Mouse (Mus musculus) G1E (cell line): Measurements from ENCODE around the gene Fcgr1. TPM values are rescaled to one million over a fixed set of nuclear protein-coding genes. Genes with fewer than 3 reads are reported as not detected.
"Not testable (repeated sequence)": the region's sequence is repeated elsewhere in the genome, so short reads cannot be mapped to it uniquely, and the experiment has no call there.

Experiments
- ATAC-seq: 2 replicates; pipeline ENCODE4 v1.8.0; 2016; ENCODE audit warnings: mild to moderate bottlenecking; ENCODE audit not compliant: insufficient number of reproducible peaks, poor library complexity, low FRiP score, severe bottlenecking; ENCODE audit errors: extremely low read depth
- DNase-seq: peaks from one replicate; pipeline ENCODE4 v3.0.0; 2012; ENCODE audit warnings: low spot score
- H3K27me3 ChIP-seq: 2 replicates; pipeline ENCODE4 v1.6.1; 2012; ENCODE audit warnings: mild to moderate bottlenecking, low read length, inconsistent platforms; ENCODE audit not compliant: insufficient read depth
- H3K36me3 ChIP-seq: replicated peaks from 2 replicates; pipeline ENCODE3; 2012; ENCODE audit warnings: mild to moderate bottlenecking, inconsistent platforms
- H3K4me1 ChIP-seq: 2 replicates; pipeline ENCODE4 v1.6.1; 2012; ENCODE audit warnings: low read depth, low read length, inconsistent platforms, mixed read lengths; ENCODE audit not compliant: insufficient read depth
- H3K4me3 ChIP-seq: 2 replicates; pipeline ENCODE4 v1.5.1; 2012; ENCODE audit warnings: low read depth, mild to moderate bottlenecking, inconsistent platforms, low read length, moderate library complexity, mixed read lengths
- H3K9me3 ChIP-seq: replicated peaks from 2 replicates; pipeline ENCODE4 v1.6.1; 2012; ENCODE audit warnings: inconsistent platforms
- CTCF ChIP-seq: IDR thresholded peaks from 2 replicates; pipeline ENCODE4 v1.5.1; 2012; ENCODE audit warnings: low read depth, low read length, inconsistent platforms, mixed read lengths
- GATA1 ChIP-seq: IDR thresholded peaks from 2 replicates; pipeline ENCODE4 v1.6.1; 2012; ENCODE audit warnings: borderline replicate concordance, low read length, inconsistent platforms, mixed read lengths
- GATA2 ChIP-seq: IDR thresholded peaks from 2 replicates; pipeline ENCODE4 v1.6.1; 2012; ENCODE audit warnings: low read depth, low read length, inconsistent platforms, borderline replicate concordance
- POLR2AphosphoS5 ChIP-seq: IDR thresholded peaks from 2 replicates; pipeline ENCODE4 v1.6.1; 2012; ENCODE audit warnings: low read depth, low read length, inconsistent platforms; ENCODE audit not compliant: insufficient replicate concordance
- TAL1 ChIP-seq: conservative IDR thresholded peaks from 2 replicates; pipeline ENCODE4 v1.6.1; 2012; ENCODE audit warnings: low read depth, low read length, inconsistent platforms, mixed read lengths
- polyA plus RNA-seq: library from polyadenylated mRNA; stranded (reverse); fragments of >175 nt; gene quantifications from 2 replicates; pipeline ENCODE4 v1.2.3, GENCODE M21; 2012
- total RNA-seq, 2 experiments: library from RNA; stranded (forward) in 1 of 2; stranded (reverse) in 1 of 2; fragments of 200-1000 nt in 1 of 2; fragments of >200 nt in 1 of 2; fragmentation: Nextera tagmentation in 1 of 2; gene quantifications; 2 replicates each; pipeline ENCODE4 v1.2.3; 2014 to 2017

The Fcgr1 gene
- total and polyA plus RNA-seq, 3 experiments = 0.16 to 0.53 TPM; not detected in 1

DNA sequence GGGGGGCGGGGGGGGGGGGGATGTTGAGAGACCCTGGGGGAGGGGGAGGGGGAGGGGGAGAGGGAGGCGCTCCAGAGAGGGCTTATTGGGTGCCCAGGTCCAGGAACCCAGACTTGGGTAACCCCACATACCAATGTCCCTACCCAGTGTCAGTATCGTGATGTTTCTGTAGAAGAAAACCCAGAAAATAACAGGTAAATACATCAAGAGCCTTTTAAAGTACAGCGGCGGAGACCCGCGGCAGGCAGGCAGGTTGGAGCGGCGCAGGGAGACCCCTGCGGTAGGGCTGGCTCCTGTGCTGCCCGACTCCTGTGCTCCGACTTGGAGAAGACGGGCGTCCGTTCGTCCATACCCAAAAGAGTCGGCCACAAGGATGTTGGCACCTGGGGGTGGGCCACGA is 33.9 kb upstream of the Fcgr1 start:
- peak overlapping the region; percentile 68 for H3K4me3 ChIP-seq
- no peaks in the 10 kb centered on the region for H3K9me3 ChIP-seq
- no peak for DNase-seq
- ATAC-seq = no peak
- peaks cover 17% of the 10 kb centered on the region for H3K4me1 ChIP-seq
- TF ChIP-seq GATA1 (no peak), TAL1 (no peak), GATA2 (no peak), POLR2AphosphoS5 (no peak)
- H3K36me3 ChIP-seq = no peaks in the 10 kb centered on the region
- peaks cover 11% of the 10 kb centered on the region for H3K27me3 ChIP-seq

DNA sequence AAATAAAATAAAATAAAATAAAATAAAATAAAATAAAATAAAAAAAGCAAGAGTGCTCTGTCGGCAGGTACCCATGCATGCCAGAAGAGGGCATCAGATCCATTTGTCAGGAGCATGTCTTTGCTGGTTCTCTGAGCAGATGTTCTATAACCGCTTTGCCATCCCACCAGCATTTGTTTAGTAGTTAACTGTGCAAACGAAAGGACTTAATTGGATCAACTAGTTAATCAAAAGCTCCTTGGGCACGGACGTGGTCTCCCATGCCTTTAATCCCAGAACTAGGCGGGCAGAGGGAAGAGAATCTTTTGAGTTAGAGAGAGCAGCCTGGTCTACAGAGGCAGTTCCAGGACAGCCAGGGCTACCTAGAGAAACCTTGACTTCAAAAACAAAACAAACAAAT is 33.4 kb upstream of the Fcgr1 start:
- Histone ChIP-seq H3K27me3 (peaks cover 11% of the 10 kb centered on the region), H3K4me1 (peaks cover 17% of the 10 kb centered on the region), H3K36me3 (no peaks in the 10 kb centered on the region), H3K4me3 (no peak overlapping the region), H3K9me3 (no peaks in the 10 kb centered on the region)
- ATAC-seq = no peak
- DNase-seq = peak; percentile 34
- no peak for TF ChIP-seq TAL1
- no peak for TF ChIP-seq GATA2
- no peak for TF ChIP-seq GATA1
- TF ChIP-seq CTCF = no peak
- no peak for TF ChIP-seq POLR2AphosphoS5

GRCm38 (mm10) chr3:96323806-96324205 is 30.0 kb upstream of the Fcgr1 start:
- H3K4me1 ChIP-seq = peaks cover 12% of the 10 kb centered on the region
- H3K9me3 ChIP-seq, H3K27me3 ChIP-seq, DNase-seq, ATAC-seq, H3K36me3 ChIP-seq, H3K4me3 ChIP-seq: not testable (repeated sequence)

DNA sequence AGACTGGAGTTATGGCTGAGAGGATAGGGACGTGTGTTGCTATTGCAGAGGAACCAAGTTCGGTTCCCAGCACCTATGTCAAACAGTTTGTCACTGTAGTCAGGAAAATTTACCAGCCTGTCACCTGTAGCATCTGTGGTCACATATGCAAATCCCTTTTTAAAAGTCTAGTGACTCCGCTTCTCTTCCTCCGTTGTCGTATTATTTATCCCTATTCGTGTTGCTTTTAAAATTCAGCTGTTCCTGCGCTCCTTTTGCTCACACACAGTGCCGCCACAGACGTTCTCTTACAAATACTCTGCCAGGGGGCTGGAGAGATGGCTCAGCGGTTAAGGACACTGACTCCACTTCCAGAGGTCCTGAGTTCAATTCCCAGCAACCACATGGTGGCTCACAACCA is 28.8 kb upstream of the Fcgr1 start:
- no peak for DNase-seq
- Histone ChIP-seq H3K4me3 (no peak overlapping the region), H3K27me3 (peaks cover 8% of the 10 kb centered on the region), H3K4me1 (peaks cover 4% of the 10 kb centered on the region), H3K9me3 (no peaks in the 10 kb centered on the region), H3K36me3 (no peaks in the 10 kb centered on the region)
- TF ChIP-seq CTCF = no peak
- TF ChIP-seq GATA2 = no peak
- no peak for TF ChIP-seq GATA1
- TF ChIP-seq POLR2AphosphoS5 = no peak
- no peak for TF ChIP-seq TAL1
- no peak for ATAC-seq

DNA sequence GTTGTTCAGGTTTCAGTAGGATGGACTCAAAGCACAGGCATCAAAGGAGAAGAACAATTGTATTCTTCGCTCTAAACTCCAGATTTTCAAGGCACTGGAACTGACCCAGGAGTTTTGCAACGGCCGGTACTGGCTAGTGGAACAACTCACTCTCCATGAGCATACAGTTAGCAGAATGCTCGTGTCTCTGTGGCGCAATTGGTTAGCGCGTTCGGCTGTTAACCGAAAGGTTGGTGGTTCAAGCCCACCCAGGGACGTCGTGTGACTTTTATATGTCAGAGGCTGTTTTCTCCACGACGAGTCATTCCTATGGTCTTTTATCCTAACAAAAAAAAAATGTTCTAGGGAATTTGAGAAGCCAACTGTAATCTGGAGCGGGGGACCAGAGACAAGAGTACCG is 28.1 kb upstream of the Fcgr1 start:
- Histone ChIP-seq H3K4me1 (no peaks in the 10 kb centered on the region), H3K27me3 (peaks cover 8% of the 10 kb centered on the region), H3K36me3 (no peaks in the 10 kb centered on the region), H3K9me3 (no peaks in the 10 kb centered on the region), H3K4me3 (no peak overlapping the region)
- no peak for DNase-seq
- TF ChIP-seq GATA2 (no peak), TAL1 (no peak), POLR2AphosphoS5 (no peak), CTCF (no peak), GATA1 (no peak)
- no peak for ATAC-seq

DNA sequence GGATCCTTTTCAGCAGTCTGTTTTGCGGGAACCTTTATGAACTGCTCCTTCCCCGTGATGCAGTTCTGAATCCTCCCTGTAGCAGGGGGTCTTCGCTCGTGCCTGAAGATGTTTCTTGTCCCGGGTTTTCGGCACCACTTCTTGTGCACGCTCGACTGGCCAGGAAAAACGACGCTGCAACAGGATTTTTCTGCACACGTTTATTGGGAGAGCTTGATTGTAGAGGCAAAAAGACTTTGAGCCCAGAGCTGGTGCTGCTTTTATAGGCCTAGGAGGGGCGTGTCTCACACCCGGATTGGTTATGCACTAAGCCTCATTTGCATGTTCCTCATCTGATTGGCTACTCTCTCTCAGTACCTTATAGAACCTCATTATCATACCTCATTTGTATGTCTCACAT is 26.2 kb upstream of the Fcgr1 start:
- H3K9me3 ChIP-seq, ATAC-seq, H3K36me3 ChIP-seq, H3K27me3 ChIP-seq, H3K4me3 ChIP-seq, H3K4me1 ChIP-seq, DNase-seq: not testable (repeated sequence)

DNA sequence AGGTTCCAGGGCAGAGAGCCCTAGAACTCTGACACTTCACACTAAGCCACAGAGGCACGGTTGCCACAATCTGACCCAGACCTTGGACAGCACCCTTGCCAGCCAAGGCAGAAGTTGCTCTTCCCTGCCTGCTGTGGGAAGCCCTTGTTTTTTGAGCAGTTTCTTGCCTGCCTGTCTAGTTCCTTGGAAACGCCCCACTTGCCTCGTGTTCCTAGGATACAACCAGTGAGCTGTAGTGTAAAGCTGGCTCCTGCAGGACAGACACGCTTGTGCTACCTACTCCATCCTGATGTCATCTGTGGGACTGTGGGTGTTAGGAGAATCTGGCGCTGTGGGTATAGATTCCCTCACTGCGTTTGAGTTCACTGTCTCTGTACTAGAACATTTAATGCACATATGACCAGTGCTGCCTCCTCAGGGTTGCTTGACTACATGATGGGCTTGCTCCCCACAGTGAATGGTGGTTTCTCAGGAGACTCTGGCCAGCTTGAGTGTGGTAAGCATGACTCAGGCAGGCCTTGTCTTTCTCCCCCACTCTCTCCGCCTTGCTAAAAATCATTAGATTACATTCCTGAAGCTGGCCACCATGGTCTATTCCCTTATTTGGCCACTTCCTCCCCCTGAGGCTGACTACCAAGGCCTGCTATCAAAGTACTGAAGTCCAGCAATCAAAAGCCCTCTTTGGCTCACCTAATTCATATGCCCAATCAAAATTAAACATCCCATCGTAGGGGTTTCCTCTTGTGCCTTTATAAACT is 18.8 kb upstream of the Fcgr1 start:
- TF ChIP-seq CTCF (no peak), GATA2 (no peak), TAL1 (no peak), GATA1 (no peak), POLR2AphosphoS5 (no peak)
- DNase-seq (no peak), ATAC-seq (no peak)
- H3K9me3 ChIP-seq = no peaks in the 10 kb centered on the region
- no peaks in the 10 kb centered on the region for H3K27me3 ChIP-seq
- H3K4me1 ChIP-seq = no peaks in the 10 kb centered on the region
- H3K36me3 ChIP-seq = no peaks in the 10 kb centered on the region
- no peak overlapping the region for H3K4me3 ChIP-seq
